Mouse (Mus musculus): ENCODE measurements at regions not wholly inside any gene's neighbourhood (a gene's known extent, or its start where the extent isn't known, plus 50 kb on each side); places are given as distances from the start of the nearest gene placed in this dataset.

DNA sequence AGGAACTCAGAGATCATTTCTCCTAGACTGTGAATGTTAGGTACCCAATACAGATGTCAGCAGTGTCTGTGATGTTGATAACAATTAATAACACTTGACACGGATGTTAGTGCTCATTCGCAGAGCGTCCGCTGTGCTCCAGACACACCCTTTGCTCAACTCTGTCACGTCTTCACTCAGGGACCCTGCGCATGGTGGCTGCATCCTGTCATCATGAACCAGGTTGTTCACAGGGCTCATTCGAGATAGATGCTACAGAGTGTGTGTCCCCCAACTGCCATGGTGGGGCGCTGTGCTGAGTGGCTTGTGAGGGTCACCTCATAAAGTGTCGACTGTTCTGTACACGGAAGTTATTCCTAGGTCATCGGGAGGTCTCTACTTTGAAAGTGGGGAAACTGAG is 66.8 kb downstream of the Gm26897 start:
- TF ChIP-seq CTCF (IDR thresholded peaks at IDR 0.05; ENCODE audit: low read depth) (peak; percentile 32), EP300 (optimal IDR thresholded peaks at IDR 0.05) (no peak)

Measured in stomach, postnatal 0 days (tissue).